Mouse (Mus musculus): Measurements from ENCODE around the gene Tmem56.

Gene Tmem56

DNA sequence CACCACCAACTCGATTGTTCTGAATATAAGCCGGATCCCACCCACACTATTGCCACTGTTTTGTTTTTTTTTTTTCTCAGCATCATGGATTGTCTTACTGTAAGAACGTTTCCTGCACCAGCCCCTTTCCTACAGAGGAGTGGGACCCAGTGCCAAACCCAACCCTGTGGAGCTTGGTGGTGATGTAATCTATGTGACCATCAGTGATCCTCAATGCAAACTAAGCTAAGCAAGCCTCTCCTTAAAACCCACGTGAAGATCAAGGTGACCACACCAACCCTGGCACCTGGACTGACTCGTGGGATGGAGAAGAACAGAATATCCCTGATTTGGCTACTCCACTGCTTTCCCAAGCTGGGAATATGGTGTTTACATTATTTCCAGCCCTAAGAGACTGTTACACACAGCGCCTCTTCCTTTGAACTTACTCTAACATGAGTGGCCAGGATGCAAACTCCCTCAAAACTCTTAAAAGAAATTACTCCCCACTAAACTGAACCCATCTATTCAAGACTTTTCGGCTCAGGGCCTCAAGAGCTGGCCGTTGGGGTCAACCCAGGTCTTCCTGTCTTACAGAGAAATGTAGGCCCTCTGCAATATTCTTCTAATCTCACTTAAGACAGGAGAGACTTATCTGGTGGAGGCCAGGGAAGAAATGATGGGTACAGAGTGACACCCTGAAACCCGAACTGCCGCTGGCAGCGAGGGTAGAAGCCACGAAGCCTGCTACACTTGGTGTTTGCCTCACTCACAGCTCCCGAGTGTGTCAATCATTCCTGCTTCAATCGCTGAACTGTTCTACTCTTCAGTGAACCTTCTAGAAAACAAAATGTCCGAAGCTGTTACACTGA lies 113.6 kb downstream of the Tmem56 start:
- no peak for DNase-seq (ENCODE audit: low read depth, low spot score)

DNA sequence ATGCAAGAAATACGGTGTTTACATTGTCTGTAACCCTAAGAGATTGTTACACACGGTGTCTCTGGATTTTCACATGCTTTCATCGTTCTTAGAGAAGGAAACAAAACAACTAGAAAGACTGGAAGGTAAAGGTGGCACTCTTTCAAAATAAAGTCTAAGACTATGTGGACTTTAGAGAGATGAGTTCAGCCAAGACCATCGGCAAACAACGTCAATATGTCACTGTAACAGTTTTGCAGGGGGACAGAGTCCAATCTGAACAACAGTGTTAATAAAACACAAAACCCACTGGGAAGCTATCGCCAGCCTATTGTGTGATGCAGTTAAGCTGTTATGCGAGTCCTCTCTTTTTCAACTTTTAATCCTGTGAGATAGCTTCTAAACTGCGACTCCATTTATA lies 114.3 kb downstream of the Tmem56 start:
- DNase-seq (ENCODE audit: low read depth, low spot score): no peak

DNA sequence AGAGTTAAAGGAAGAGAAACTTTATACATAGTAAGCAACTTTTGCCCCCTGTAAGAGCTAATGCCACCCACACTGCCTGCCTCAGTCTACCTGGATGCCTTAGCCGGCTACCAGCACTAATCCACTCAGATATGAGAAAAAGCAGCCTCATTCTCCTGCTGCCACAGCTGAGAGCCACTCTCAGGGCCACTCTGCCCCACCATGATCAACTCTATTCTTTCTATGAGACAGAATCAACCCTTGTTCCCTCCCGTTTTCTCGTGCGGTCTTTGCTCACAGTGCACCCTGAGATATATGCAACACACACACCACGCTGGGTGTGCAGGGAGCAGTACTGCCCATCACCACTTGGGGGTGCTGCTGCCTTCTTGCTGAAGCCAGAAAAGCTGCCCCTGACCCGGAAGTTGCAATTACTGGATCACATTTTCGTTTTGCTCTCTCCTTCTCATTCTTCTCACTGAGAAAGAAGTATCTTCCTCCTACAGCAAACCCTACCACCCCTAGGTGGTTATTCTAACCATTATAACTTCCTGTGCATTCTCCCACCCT lies 119.6 kb downstream of the Tmem56 start:
- peak; percentile 79 for DNase-seq (ENCODE audit: low read depth, low spot score)

GRCm38 (mm10) chr3:121161661-121162060 lies 121.2 kb downstream of the Tmem56 start:
- DNase-seq (ENCODE audit: low read depth, low spot score): peak; percentile 57

- no peak for DNase-seq (ENCODE audit: low read depth, low spot score)
Observed at GRCm38 (mm10) chr3:121160424-121160823, 122.5 kb downstream of the Tmem56 start.

GRCm38 (mm10) chr3:121159566-121159965 lies 123.3 kb downstream of the Tmem56 start:
- DNase-seq (ENCODE audit: low read depth, low spot score): no peak

GRCm38 (mm10) chr3:121158901-121159351 lies 124.0 kb downstream of the Tmem56 start:
- no peak for DNase-seq (ENCODE audit: low read depth, low spot score)

DNA sequence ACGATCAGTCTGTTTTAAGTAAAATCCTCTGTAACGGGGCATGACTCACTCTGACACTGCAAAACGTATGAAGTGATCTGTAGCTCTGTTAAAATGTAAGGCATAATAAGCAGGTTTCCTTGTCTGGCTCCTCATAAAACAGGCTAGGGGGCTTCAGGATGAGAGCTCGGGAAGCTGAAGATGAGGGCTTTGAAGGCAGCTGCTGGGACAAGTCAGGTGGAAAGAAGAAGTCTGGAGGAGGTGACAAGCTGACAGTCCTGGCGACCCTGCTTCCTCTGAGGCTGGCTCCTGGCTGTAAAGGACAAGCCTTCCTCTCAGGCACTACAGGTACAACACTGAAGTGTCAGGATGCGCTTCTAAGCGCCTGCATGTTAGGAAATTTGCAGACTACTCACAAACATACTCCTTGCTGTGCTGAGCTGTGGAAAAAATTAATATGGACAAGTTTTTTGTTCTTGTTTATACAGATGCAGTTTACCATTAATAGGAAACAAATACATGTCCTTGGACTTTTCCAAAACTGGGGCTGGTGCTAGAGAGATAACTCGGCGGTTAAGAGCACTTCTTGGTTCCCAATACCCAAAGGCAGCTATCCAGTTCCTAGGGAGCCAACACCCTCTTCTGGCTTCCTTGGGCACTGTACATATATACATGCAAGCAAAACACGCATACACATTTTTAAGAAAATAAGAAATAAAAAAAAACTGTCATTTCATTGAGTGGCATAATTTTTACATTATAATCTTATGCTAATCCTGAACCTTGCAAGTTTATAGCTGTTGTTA lies 125.2 kb downstream of the Tmem56 start:
- no peak for DNase-seq (ENCODE audit: low read depth, low spot score)

GRCm38 (mm10) chr3:121156451-121157186 lies 126.3 kb downstream of the Tmem56 start:
- DNase-seq (ENCODE audit: low read depth, low spot score): peak; percentile 33

GRCm38 (mm10) chr3:121156043-121156442 lies 126.9 kb downstream of the Tmem56 start:
- DNase-seq (ENCODE audit: low read depth, low spot score): no peak

Data from ZHBTc4 (cell line).